Mouse (Mus musculus): ENCODE data around the gene Ssbp2. TPM values are rescaled to one million over a fixed set of nuclear protein-coding genes. Genes with fewer than 3 reads are reported as not detected.

Ssbp2 gene
- total and polyA plus RNA-seq, 3 experiments: 12.6 to 38.4 TPM; not detected in 1

DNA sequence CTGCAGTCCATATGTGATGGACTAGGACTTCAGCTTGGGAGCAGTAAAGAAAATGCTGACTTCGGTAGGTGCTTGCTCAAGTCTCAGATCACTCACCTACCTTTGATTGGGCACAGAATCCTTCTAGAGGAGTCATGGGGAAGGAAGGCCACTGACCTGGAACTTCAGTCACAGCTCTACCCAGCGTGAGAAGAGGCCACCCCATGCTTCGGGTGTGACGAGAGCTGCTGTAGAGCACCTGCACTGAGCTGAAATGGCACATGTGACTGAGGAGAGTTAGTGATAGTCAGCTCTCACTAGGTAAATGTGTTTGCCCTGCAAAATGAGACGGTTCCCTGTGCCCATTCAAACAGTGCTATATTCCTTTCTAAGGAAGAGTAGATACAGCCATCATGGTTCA, 230.0 kb downstream of the Ssbp2 start:
- no peaks in the 10 kb centered on the region for H3K9me3 ChIP-seq (replicated peaks; ENCODE audit: insufficient read depth, low read length)
- H3K9ac ChIP-seq (ENCODE audit: control insufficient read depth, low read depth, low read length, poor library complexity, severe bottlenecking): no peak overlapping the region
- H3K27me3 ChIP-seq (ENCODE audit: control insufficient read depth in 1 of 2, insufficient read depth in 2 of 2, low read length in 2 of 2): no peaks in the 10 kb centered on the region
- no peaks in the 10 kb centered on the region for H3K79me2 ChIP-seq (ENCODE audit: control insufficient read depth, insufficient read depth, low read length, poor library complexity)
- TF ChIP-seq KAT2A (conservative IDR thresholded peaks at IDR 0.05; ENCODE audit: low read depth, low read length) (no peak), EP300 (IDR thresholded peaks at IDR 0.05; ENCODE audit: low read depth in 1 of 2, low read length in 2 of 2) (no peak), UBTF (IDR thresholded peaks at IDR 0.05; ENCODE audit: borderline replicate concordance, insufficient read depth, low read depth, low read length) (no peak), BHLHE40 (IDR thresholded peaks at IDR 0.05; ENCODE audit: borderline replicate concordance, low read depth, low read length) (no peak), TAL1 (IDR thresholded peaks at IDR 0.05; ENCODE audit: low read length) (no peak), SIN3A (IDR thresholded peaks at IDR 0.05; ENCODE audit: low read length) (no peak), RCOR1 (IDR thresholded peaks at IDR 0.05; ENCODE audit: low read depth, low read length) (no peak), RAD21 (IDR thresholded peaks at IDR 0.05; ENCODE audit: low read depth, low read length) (no peak), NELFE (IDR thresholded peaks at IDR 0.05; ENCODE audit: low read depth, low read length) (no peak), CHD2 (IDR thresholded peaks at IDR 0.05; ENCODE audit: low read length) (no peak), USF2 (IDR thresholded peaks at IDR 0.05; ENCODE audit: borderline replicate concordance in 1 of 2, insufficient read depth in 1 of 2, low read depth in 1 of 2, low read length in 2 of 2) (no peak), MXI1 (IDR thresholded peaks at IDR 0.05; ENCODE audit: low read depth, low read length) (no peak), ETS1 (IDR thresholded peaks at IDR 0.05; ENCODE audit: low read depth, low read length) (no peak), ZKSCAN1 (IDR thresholded peaks at IDR 0.05; ENCODE audit: low read depth, low read length) (no peak), ZNF384 (IDR thresholded peaks at IDR 0.05; ENCODE audit: low read depth, low read length) (no peak), USF1 (IDR thresholded peaks at IDR 0.05; ENCODE audit: low read depth, low read length) (no peak), SMC3 (IDR thresholded peaks at IDR 0.05; ENCODE audit: low read depth, low read length) (no peak)
- no peaks in the 10 kb centered on the region for H3K36me3 ChIP-seq (ENCODE audit: control insufficient read depth in 1 of 2, insufficient read depth in 2 of 2, low read length in 2 of 2)
- no peaks in the 10 kb centered on the region for H3K4me1 ChIP-seq (ENCODE audit: control insufficient read depth in 1 of 2, insufficient read depth in 2 of 2, low read length in 2 of 2)
- no peak overlapping the region for H3K4me3 ChIP-seq (ENCODE audit: control insufficient read depth in 1 of 2, insufficient read depth in 1 of 2, low read depth in 2 of 2, low read length in 2 of 2)
- no peak overlapping the region for H3K27ac ChIP-seq (ENCODE audit: control insufficient read depth, low read depth, low read length)
- no peak for DNase-seq (ENCODE audit: low read depth, low spot score)

DNA sequence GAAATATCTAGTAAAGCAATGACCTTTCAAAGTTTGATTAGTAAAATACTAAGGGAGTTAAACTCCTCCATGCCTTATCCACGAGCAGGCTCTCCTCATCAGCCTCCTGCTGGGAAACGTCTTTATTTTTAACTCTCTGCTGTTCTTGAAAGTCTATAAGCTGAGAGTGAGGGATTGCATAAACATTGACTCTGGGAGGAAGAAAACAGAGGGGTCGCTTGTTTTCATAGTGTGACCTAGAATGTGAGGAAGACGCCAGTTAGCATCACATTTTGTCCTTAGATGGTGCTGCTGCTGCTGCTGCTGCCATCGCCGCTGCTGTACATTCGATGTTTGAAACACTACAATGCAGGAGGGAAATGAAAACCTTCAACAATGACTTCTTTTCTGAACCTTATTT, 233.5 kb downstream of the Ssbp2 start:
- no peak overlapping the region for H3K4me3 ChIP-seq (ENCODE audit: control insufficient read depth in 1 of 2, insufficient read depth in 1 of 2, low read depth in 2 of 2, low read length in 2 of 2)
- no peak for TF ChIP-seq ETS1 (IDR thresholded peaks at IDR 0.05; ENCODE audit: low read depth, low read length)
- no peak for TF ChIP-seq RAD21 (IDR thresholded peaks at IDR 0.05; ENCODE audit: low read depth, low read length)
- TF ChIP-seq MAFK (IDR thresholded peaks at IDR 0.05; ENCODE audit: borderline replicate concordance, low read depth, low read length): no peak
- no peak for TF ChIP-seq MAX (IDR thresholded peaks at IDR 0.05; ENCODE audit: low read length)
- no peak for TF ChIP-seq ZKSCAN1 (IDR thresholded peaks at IDR 0.05; ENCODE audit: low read depth, low read length)
- TF ChIP-seq TCF12 (IDR thresholded peaks at IDR 0.05; ENCODE audit: low read depth, low read length): no peak
- TF ChIP-seq JUND (IDR thresholded peaks at IDR 0.05; ENCODE audit: low read depth, low read length): no peak
- no peak for TF ChIP-seq NELFE (IDR thresholded peaks at IDR 0.05; ENCODE audit: low read depth, low read length)
- TF ChIP-seq RCOR1 (IDR thresholded peaks at IDR 0.05; ENCODE audit: low read depth, low read length): no peak
- TF ChIP-seq MEF2A (IDR thresholded peaks at IDR 0.05; ENCODE audit: extremely low read depth, insufficient replicate concordance, low read depth, low read length, poor library complexity, severe bottlenecking): no peak
- TF ChIP-seq TAL1 (IDR thresholded peaks at IDR 0.05; ENCODE audit: low read length): no peak
- no peak for TF ChIP-seq KAT2A (conservative IDR thresholded peaks at IDR 0.05; ENCODE audit: low read depth, low read length)
- TF ChIP-seq CHD2 (IDR thresholded peaks at IDR 0.05; ENCODE audit: low read length): no peak
- no peak for TF ChIP-seq BHLHE40 (IDR thresholded peaks at IDR 0.05; ENCODE audit: borderline replicate concordance, low read depth, low read length)
- no peak for TF ChIP-seq MXI1 (IDR thresholded peaks at IDR 0.05; ENCODE audit: low read depth, low read length)
- DNase-seq (ENCODE audit: low read depth, low spot score): no peak
- H3K27me3 ChIP-seq (ENCODE audit: control insufficient read depth in 1 of 2, insufficient read depth in 2 of 2, low read length in 2 of 2): no peaks in the 10 kb centered on the region
- H3K9ac ChIP-seq (ENCODE audit: control insufficient read depth, low read depth, low read length, poor library complexity, severe bottlenecking): no peak overlapping the region
- no peaks in the 10 kb centered on the region for H3K9me3 ChIP-seq (replicated peaks; ENCODE audit: insufficient read depth, low read length)
- H3K36me3 ChIP-seq (ENCODE audit: control insufficient read depth in 1 of 2, insufficient read depth in 2 of 2, low read length in 2 of 2): no peaks in the 10 kb centered on the region
- H3K79me2 ChIP-seq (ENCODE audit: control insufficient read depth, insufficient read depth, low read length, poor library complexity): no peaks in the 10 kb centered on the region
- H3K27ac ChIP-seq (ENCODE audit: control insufficient read depth, low read depth, low read length): no peak overlapping the region
- no peaks in the 10 kb centered on the region; a peak in 2 of 4 replicates for H3K4me1 ChIP-seq (ENCODE audit: control insufficient read depth in 1 of 2, insufficient read depth in 2 of 2, low read length in 2 of 2)

All from MEL (cell line).